Mouse (Mus musculus) neural tube, embryonic 11.5 days (tissue): ENCODE data around the gene Ahsg. TPM values are rescaled to one million over a fixed set of nuclear protein-coding genes. Genes with fewer than 3 reads are reported as not detected.

Source experiments
- ATAC-seq: fragments of 200-750 bp; cut with Nextera tagmentation; 2 replicates; pipeline ENCODE4 v1.8.0; 2017; ENCODE audit warnings: moderate number of reproducible peaks, mild to moderate bottlenecking, moderate TSS enrichment, moderate library complexity; ENCODE audit not compliant: insufficient read depth, low FRiP score, low TSS enrichment
- DNase-seq: peaks from one replicate; pipeline ENCODE4 v3.0.0-alpha.2; 2015; ENCODE audit warnings: low spot score
- H3K27ac ChIP-seq: fragments of 300-500 bp; sonication (generic); 2 replicates; pipeline ENCODE4 v1.5.1; 2014; ENCODE audit warnings: low read depth, mild to moderate bottlenecking, low read length
- H3K27me3 ChIP-seq: fragments of 300-500 bp; sonication (generic); 2 replicates; pipeline ENCODE4 v1.6.1; 2014; ENCODE audit warnings: mild to moderate bottlenecking, low read length, mixed read lengths; ENCODE audit not compliant: control insufficient read depth, insufficient read depth
- H3K36me3 ChIP-seq: fragments of 300-500 bp; sonication (generic); 2 replicates; pipeline ENCODE4 v1.6.1; 2014; ENCODE audit warnings: mild to moderate bottlenecking, low read length, moderate library complexity, mixed read lengths; ENCODE audit not compliant: control insufficient read depth, insufficient read depth
- H3K4me1 ChIP-seq: fragments of 300-500 bp; sonication (generic); 2 replicates; pipeline ENCODE4 v1.6.1; 2014; ENCODE audit warnings: low read length, mixed read lengths; ENCODE audit not compliant: control insufficient read depth, insufficient read depth
- H3K4me2 ChIP-seq: fragments of 300-500 bp; sonication (generic); 2 replicates; pipeline ENCODE4 v1.6.1; 2014; ENCODE audit warnings: low read depth, mild to moderate bottlenecking, moderate library complexity
- H3K4me3 ChIP-seq: fragments of 300-500 bp; sonication (generic); 2 replicates; pipeline ENCODE4 v1.5.1; 2014; ENCODE audit warnings: low read depth, low read length
- H3K9ac ChIP-seq: fragments of 300-500 bp; sonication (generic); 2 replicates; pipeline ENCODE4 v1.6.1; 2014; ENCODE audit warnings: mild to moderate bottlenecking, low read length
- H3K9me3 ChIP-seq: fragments of 300-500 bp; sonication (generic); 2 replicates; pipeline ENCODE4 v1.6.1; 2016; ENCODE audit warnings: low read length; ENCODE audit not compliant: control insufficient read depth
- WGBS: fragments of 180-500 bp; shearing (Covaris S2); extraction: QIAGEN DNeasy Blood & Tissue Kit; methylation state at CpG from one replicate; pipeline ENCODE4 v1.1.7; 2014; 5-methylcytosine and 5-hydroxymethylcytosine counted together
- polyA plus RNA-seq: library from polyadenylated mRNA; unstranded; fragments of >200 nt; fragmentation: Nextera tagmentation; extraction: Ambion mirVana; gene quantifications from 2 replicates; pipeline ENCODE4 v1.2.1, GENCODE M21; 2014

Ahsg gene
- polyA plus RNA-seq, 1 experiment from 2014 or later: not detected

DNA sequence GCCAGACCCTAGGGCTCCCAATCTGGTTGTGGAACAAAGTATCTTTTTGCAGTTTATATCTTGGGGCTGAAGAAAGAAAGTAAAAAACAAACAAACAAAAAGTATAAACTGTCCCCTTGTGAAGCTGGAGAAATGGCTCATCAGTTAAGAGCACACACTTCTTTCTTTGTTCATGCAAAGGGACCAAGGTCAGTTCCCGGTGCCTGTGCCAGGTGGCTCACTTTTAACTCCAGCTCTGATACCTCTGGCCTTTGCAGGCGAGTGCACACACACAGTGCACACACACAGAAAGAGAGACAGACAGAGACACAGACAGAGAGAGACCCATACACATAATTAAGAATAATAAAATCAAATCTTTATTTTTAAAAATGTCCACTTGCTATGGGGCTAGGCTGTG, 5.5 kb downstream of the Ahsg start:
- WGBS: 71% methylated on average over 2 of the region's 2 CpGs
- no peaks in the 10 kb centered on the region for H3K27me3 ChIP-seq
- H3K4me1 ChIP-seq: no peaks in the 10 kb centered on the region
- DNase-seq (no peak), ATAC-seq (no peak)
- H3K9me3 ChIP-seq: no peaks in the 10 kb centered on the region
- H3K27ac ChIP-seq: no peak overlapping the region
- no peaks in the 10 kb centered on the region for H3K36me3 ChIP-seq
- no peak overlapping the region for H3K4me2 ChIP-seq
- no peak overlapping the region for H3K4me3 ChIP-seq
- H3K9ac ChIP-seq: no peak overlapping the region

DNA sequence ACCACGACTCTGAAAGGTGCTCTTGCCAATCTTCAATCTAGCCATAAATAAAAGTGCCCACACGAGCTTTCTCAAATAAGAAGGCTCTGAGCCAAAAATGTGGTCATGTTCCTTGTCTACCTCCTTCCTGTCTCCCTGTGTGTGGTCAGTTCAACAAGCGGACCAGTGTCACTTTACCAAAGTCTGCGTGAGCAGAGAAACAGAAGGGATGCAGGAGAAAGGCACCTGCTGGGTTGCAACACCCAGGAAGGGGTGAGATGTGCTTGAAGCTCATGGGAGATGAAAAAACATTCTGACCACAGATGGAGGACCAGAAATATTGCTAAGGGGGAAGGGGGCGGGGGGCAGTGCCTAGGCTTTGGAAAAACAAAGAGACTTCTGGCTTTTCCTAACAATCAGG, 8.3 kb downstream of the Ahsg start:
- Histone ChIP-seq H3K4me1 (no peaks in the 10 kb centered on the region), H3K36me3 (no peaks in the 10 kb centered on the region), H3K9me3 (no peaks in the 10 kb centered on the region), H3K4me3 (no peak overlapping the region), H3K27me3 (no peaks in the 10 kb centered on the region), H3K9ac (no peak overlapping the region), H3K27ac (no peak overlapping the region), H3K4me2 (no peak overlapping the region)
- WGBS: 46% methylated on average over 5 of the region's 5 CpGs
- no peak for DNase-seq
- ATAC-seq: no peak

DNA sequence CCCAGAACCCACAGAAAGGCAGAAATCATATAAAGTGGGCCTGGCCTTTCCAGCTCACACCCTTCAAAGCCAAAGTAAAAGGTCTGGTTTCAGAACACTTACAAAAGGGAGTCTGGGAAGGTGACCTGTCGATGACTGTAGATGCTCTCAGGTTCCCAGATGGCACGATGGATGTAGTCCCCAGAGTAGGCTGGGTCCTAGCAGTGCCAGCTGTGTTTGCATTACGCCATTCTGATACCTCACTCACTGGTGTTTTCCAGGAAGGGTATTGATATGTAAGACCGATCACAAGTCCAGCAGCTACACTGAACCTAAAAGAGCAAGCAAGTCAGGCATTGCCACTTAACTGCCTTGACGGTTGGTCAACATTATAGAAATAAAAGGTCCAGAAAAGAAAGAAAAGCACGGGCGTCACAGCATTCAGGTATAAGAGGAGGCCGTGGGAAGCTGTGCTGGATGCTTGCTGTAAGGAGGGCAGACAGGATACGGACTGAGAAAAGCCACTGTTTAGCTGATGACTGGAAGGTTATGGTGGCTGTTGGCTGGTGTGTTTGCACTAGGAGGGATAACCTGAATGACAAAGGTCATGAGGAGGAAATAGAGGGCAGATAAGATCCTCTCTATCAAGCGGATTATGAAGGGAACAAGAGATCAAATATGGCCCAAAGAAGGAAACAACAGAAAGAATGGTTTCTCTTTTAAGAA, 8.9 kb downstream of the Ahsg start:
- Histone ChIP-seq H3K9me3 (no peaks in the 10 kb centered on the region), H3K27me3 (no peaks in the 10 kb centered on the region), H3K4me1 (no peaks in the 10 kb centered on the region), H3K36me3 (no peaks in the 10 kb centered on the region), H3K4me2 (no peak overlapping the region), H3K9ac (no peak overlapping the region), H3K27ac (no peak overlapping the region), H3K4me3 (no peak overlapping the region)
- 84% methylated on average over 10 of the region's 10 CpGs for WGBS
- ATAC-seq: no peak
- no peak for DNase-seq

DNA sequence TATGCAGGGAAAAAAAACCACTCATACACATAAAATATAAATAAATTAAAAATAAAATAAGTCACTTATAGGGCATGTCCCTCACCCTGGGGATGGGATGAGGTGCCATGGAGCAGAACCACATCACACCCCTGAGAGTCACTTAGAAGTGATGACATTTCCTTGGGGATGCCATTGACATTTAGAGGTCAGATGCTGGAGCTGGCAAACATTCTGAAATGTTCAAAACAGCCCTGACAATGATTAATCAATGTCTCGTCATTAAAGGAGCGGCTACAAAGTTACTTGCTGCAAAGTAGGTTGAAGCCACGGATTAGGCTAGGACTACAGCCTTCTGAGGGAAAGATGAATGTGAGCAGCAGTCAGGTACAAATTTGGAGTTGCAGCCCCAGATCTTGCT, 10.2 kb downstream of the Ahsg start:
- 83% methylated on average over 3 of the region's 3 CpGs for WGBS
- H3K36me3 ChIP-seq: no peaks in the 10 kb centered on the region
- H3K4me1 ChIP-seq: no peaks in the 10 kb centered on the region
- H3K9ac ChIP-seq: no peak overlapping the region
- no peak overlapping the region for H3K4me2 ChIP-seq
- DNase-seq (no peak), ATAC-seq (no peak)
- H3K27me3 ChIP-seq: no peaks in the 10 kb centered on the region
- no peak overlapping the region for H3K4me3 ChIP-seq
- H3K9me3 ChIP-seq: no peaks in the 10 kb centered on the region
- no peak overlapping the region for H3K27ac ChIP-seq

DNA sequence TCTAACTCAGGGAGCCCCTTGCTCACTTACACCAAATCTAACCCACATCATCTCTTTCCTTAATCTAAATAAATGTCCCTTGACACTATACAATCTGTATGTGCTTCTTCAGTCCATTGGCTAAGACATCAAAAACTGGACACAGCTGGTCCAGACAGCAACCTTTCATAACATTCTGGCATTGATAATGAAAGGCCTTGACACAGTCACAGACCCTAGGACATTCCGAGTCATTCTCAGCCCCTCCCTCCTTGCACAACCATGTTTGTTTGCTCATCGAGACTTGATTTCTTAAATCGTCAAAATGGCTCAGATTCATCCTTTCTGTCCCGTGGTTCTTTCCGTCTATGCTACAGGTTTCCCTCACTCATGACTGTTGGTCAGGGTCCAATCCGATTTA, 18.2 kb downstream of the Ahsg start:
- no peak overlapping the region for H3K4me3 ChIP-seq
- no peaks in the 10 kb centered on the region for H3K27me3 ChIP-seq
- no peaks in the 10 kb centered on the region for H3K36me3 ChIP-seq
- ATAC-seq (no peak), DNase-seq (no peak)
- H3K9me3 ChIP-seq: no peaks in the 10 kb centered on the region
- H3K27ac ChIP-seq: no peak overlapping the region
- H3K9ac ChIP-seq: no peak overlapping the region
- H3K4me1 ChIP-seq: no peaks in the 10 kb centered on the region
- 89% methylated on average over 6 of the region's 6 CpGs for WGBS
- no peak overlapping the region for H3K4me2 ChIP-seq

DNA sequence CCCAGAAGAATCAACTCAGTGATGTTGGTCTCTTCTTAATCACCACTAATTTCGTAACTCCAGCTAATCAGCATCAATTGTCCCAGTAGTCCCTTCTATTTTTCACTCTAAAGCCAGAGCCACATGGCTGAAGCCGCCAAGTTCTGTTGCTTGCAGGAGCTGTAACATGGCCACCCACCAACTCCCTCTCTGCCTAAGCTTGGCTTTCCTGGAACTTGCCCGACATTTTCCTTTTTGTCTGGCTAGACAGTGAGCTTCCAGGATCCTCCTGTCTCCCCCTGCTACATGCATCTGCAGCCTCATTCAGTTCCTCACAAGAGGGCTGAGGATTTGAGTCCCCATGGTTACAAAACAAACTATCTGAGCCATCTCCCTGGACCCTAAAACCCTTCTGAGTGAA, 20.9 kb downstream of the Ahsg start:
- Histone ChIP-seq H3K4me3 (no peak overlapping the region), H3K27ac (no peak overlapping the region), H3K9me3 (no peaks in the 10 kb centered on the region), H3K27me3 (no peaks in the 10 kb centered on the region), H3K36me3 (no peaks in the 10 kb centered on the region), H3K4me1 (no peaks in the 10 kb centered on the region), H3K9ac (no peak overlapping the region), H3K4me2 (no peak overlapping the region)
- no peak for ATAC-seq
- no peak for DNase-seq
- 79% methylated on average over 3 of the region's 3 CpGs for WGBS

DNA sequence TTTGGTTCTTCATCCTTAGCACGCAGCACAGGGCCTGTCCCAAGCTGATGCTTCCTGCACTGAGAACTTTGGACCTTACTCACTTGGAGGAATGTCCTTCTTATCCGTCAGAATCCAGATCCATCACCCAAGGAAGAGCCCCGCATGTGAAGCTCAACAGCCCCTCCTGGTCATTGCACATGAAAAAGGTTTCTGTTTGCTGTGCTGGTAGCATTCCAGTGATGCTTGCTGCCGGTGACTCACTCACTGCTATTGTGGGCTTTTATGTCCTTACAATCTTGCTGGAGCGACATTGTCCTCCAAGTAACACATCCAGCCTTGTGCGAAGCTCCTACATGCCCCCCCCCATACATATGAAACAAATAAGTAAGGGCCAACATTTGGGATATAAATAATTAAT, 21.8 kb downstream of the Ahsg start:
- H3K4me2 ChIP-seq: no peak overlapping the region
- H3K27ac ChIP-seq: no peak overlapping the region
- ATAC-seq (no peak), DNase-seq (no peak)
- no peaks in the 10 kb centered on the region for H3K4me1 ChIP-seq
- no peaks in the 10 kb centered on the region for H3K36me3 ChIP-seq
- H3K4me3 ChIP-seq: no peak overlapping the region
- no peaks in the 10 kb centered on the region for H3K9me3 ChIP-seq
- no peak overlapping the region for H3K9ac ChIP-seq
- WGBS: 83% methylated on average over 6 of the region's 6 CpGs
- no peaks in the 10 kb centered on the region for H3K27me3 ChIP-seq

DNA sequence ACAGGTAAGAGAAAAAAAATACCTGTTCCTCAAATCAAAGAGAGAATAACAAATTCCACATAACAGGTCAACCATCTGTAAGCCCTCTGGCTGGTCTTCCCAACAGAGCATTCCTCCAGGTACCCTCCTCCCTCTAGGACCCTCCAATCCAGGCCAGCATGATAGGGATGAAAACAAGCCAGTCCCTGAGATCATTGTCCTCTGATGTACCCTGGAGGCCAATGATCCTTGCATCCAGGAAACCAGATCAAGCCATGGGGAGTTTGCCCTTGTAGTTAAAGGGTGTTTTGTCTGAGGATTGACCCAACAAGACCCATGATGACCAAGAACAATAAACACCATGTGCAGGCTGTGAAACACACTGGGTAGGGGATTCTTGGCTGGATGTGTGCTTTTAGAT, 23.2 kb downstream of the Ahsg start:
- Histone ChIP-seq H3K9ac (no peak overlapping the region), H3K27ac (no peak overlapping the region), H3K4me3 (no peak overlapping the region), H3K36me3 (no peaks in the 10 kb centered on the region), H3K27me3 (no peaks in the 10 kb centered on the region), H3K4me2 (no peak overlapping the region), H3K9me3 (no peaks in the 10 kb centered on the region), H3K4me1 (no peaks in the 10 kb centered on the region)
- no peak for ATAC-seq
- no peak for DNase-seq

DNA sequence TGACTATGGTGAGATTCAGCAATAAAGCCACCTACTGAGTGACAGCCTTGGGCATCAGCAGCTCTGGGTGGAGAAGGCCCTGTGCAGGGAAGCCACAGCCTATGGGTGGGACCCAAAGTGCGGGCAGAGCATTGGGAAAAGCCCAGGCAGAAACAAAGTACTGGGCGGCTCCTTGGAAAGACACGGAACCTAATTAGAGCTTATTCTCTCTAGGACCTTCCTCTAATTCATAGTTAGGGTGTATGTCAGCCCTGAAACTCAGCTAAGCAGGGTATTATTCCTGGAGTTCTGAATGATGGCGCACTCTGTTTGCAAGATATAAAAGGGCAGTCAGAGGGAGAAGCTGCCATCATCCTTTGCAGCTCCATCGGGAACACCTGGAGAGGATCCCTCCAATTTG, 27.0 kb downstream of the Ahsg start, which contains the start of gene Fetub:
Fetub (plus strand) TSS at position 301 of the 400 bp plus-strand sequence.
- Histone ChIP-seq H3K9me3 (no peaks in the 10 kb centered on the region), H3K4me3 (no peak within 1 kb of the TSS), H3K4me2 (no peak within 1 kb of the TSS), H3K4me1 (no peaks in the 10 kb centered on the region), H3K9ac (no peak within 1 kb of the TSS), H3K27me3 (no peaks in the 10 kb centered on the region), H3K36me3 (no peaks in the 10 kb centered on the region), H3K27ac (no peak within 1 kb of the TSS)
- WGBS: 91% methylated on average over 5 of the region's 5 CpGs
- no peak for ATAC-seq
- DNase-seq: no peak
